Mouse (Mus musculus) CD4-positive, CD25-positive, alpha-beta regulatory T cell, adult 4 months (primary cell): ENCODE results near the gene Ascc1. TPM values are rescaled to one million over a fixed set of nuclear protein-coding genes. Genes with fewer than 3 reads are reported as not detected.

Source experiments
- ATAC-seq: one replicate; pipeline ENCODE4 v1.8.0; 2017
- polyA plus RNA-seq, 2 experiments: library from polyadenylated mRNA; unstranded; fragments of 100-300 nt; shearing (Covaris generic); gene quantifications; one replicate each; pipeline ENCODE4 v1.2.1; 2017

The Ascc1 gene
- polyA plus RNA-seq: 10 to 100 TPM; 57.8 to 61.3 TPM

DNA sequence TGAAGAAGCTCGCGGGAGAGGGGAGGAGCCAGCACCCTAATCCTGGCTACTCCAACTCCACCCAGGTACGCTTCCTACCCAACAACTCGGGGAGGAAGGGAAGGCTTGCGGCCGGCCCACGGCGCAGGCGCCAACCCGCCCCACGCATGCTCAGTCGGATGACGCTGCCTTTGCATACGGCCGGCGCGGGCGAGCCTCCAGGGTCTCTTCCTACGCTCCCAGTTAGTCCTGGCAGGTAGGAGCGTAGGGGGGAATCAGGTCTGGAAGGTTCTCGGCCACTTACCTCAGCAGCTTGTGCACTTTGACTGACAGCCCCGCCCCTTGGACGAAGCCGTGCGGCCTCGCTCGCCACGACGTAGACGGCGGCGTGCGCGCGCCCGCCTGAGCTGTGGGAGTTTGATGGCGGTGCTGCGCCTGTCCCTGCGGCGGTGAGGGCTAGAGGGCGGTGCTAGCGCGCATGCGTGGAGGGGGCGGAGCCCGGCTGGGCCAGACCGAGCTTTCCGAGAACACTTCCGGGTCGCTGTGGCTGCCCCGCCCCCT lies at the start of gene Ascc1, which contains the start of gene Anapc16:
Ascc1 (plus strand) TSS at position 133 of the 540 bp plus-strand sequence.
Anapc16 (minus strand) TSS at position 463 of the 540 bp plus-strand sequence.
- ATAC-seq: peak; percentile 88

DNA sequence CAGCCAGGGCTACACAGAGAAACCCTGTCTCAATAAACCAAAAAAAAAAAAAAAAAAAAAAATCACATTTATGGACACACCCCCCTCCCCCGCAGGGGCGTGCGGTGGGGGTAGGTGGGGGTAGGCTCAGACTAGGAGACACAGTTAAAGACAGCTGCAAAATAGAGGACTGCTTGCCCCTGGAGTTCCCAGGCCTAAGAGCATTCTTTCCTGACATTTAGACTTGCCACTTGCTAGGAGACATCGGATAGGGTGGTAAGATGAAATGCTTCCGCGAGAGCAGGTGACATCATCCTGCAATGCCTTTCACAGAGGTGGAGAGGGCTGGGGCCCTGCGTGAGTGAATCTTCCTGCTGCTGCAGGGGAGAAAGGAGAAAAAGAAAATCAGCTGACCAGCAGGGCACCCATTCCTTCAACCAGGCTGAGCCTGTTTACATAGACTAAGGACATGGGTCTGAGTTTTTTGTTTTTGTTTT lies 49.0 kb upstream of the Ascc1 start:
- peak; percentile 25 for ATAC-seq

GRCm38 (mm10) chr10:59956681-59957080 lies 45.9 kb upstream of the Ascc1 start:
- no peak for ATAC-seq

DNA sequence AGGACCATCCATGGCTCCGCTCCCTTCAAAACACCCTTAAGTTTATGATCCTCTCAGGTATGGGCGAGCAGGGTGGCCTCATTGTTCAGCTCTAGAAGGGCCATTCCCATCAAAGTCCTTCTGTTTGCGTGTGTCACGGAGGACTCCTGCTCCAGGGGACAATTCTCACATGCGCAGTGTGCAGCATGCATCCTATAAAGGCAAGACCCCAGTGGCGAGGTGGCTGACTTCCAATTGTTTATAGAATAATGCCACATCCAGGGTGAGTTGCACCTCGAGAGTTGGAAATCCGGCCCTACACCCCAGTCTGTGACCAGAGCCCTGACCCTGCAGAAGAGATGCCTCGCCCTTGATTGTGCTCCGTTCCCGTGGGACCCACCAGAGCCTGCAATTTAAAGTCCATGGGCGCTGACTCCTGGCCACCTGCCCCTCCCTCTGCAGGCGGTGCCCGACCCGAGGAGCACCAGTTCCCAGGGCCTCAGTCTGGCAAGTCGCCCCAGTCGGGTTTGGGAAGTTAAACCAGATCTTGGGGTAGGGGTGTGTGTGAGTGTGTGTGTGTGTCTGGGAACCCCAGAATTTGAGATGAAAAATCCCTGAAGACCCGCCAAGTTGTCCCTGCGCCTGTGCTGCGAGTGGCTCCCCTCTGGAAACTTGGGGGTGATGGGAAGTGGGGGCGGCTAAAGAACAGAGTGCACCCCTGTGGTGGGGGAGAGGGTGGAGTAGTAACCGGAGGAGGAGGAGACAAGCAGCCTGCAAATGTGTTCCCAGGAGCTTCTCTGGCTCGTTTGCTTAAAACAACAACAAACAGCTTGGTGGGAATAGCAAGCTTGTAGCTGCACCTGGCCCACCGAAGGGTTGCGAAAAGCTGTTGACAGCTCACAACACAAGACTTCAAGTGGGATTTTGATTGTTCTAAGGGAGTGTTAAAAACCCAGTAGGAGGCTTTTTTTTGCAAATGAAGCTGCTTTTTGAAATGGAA lies 45.1 kb upstream of the Ascc1 start:
- ATAC-seq: no peak

DNA sequence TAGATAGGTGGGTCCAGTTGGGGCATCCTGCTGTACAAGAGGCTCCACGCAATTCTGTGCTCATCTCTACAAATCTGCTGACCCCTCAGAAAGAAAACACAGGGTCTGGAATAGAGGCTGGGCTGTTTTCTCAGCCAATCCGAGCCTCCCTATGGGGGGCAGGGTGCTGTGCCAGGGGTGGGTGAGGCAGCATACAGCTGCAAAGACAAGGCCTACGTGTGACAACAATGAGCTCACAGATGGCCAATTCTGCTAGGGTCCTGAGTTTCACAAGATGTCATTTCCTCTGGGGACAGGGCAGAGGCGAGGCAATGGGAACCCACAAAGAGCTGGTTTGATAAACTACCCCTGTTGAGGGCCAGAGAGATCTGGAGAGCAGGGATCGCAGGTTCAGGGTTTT lies 44.1 kb upstream of the Ascc1 start:
- ATAC-seq: no peak

- no peak for ATAC-seq
These were observed 43.1 kb upstream of the Ascc1 start for GRCm38 (mm10) chr10:59959517-59959916.

- ATAC-seq: no peak
These were observed 39.0 kb upstream of the Ascc1 start for GRCm38 (mm10) chr10:59963609-59964008.

DNA sequence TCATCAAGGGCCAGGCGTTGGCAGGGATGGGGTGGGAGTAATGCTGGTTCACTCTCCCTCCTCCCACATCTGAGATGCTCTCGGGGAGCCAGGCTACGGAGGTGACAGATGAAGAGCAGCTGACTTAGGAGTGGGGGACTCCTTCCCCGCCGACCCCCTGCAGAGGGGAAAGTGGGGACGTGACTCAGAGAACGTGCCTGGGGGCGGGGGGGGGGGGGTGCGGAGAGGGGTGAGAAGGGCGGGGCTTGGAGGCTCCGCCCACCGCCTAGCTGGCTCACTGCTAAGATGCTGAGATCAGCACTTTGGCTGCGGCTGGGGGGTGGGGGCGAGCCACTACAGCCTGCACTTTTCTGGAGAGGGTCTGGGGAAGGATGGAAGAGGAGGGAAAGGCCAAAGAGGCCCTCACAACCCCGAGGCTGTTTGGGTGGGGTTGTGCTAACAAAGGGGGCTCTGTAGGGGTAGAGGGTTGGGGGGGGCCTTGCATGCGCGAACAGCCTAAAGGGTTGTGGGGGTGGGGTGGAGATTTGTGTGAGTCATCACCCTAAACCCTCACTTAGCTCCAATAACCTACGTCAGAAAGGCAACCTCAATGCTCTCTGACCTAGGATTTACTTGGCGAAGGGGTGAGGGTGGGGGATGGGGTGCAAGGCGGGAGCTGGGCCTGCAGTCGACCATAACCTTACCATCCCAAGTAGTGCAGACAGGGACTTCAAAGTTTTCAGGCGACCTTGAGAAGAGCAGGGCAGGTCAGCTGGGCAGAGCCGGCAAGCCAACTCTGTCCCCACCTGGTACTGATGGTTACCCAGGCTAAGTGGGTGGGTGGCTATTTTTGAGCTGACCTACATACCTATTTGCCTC lies 37.9 kb upstream of the Ascc1 start:
- peak; percentile 72 for ATAC-seq

DNA sequence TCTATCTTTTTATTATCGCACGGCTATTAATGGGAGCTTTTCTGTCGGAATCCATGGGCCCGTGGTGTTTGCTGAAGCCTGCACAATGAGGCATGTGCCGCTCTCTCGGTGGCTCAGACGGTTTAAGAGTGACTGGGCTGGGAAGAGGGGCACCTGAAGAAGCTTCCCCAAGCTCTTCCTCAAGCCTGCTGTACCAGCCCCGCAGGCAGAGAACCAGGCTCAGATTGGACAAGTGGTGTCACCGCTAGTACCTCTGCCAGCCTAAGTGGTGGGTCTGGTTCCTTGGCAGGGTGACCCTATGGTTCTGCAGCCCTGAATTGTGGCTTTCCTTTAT lies 37.3 kb upstream of the Ascc1 start:
- ATAC-seq: no peak

DNA sequence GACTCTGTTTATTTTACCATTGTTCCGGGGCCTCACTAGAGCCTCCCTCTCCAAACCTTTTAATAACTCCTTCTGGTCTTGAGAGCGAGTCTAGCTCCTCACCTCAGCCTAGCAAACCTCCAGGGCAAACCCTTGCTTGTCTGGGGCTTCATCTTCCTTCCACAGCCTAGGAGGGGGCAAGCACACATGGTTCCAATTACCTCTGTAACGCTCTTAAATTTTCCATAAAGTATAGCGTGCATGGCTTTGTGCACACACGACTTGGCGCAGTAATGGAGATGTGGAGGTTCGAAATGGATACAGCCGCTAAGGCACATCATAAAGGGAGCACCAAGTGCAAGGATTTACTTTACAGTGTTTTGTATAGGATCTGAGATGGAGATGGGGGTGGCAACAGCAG lies 36.8 kb upstream of the Ascc1 start:
- ATAC-seq: no peak

GRCm38 (mm10) chr10:59966743-59967142 lies 35.9 kb upstream of the Ascc1 start:
- no peak for ATAC-seq

DNA sequence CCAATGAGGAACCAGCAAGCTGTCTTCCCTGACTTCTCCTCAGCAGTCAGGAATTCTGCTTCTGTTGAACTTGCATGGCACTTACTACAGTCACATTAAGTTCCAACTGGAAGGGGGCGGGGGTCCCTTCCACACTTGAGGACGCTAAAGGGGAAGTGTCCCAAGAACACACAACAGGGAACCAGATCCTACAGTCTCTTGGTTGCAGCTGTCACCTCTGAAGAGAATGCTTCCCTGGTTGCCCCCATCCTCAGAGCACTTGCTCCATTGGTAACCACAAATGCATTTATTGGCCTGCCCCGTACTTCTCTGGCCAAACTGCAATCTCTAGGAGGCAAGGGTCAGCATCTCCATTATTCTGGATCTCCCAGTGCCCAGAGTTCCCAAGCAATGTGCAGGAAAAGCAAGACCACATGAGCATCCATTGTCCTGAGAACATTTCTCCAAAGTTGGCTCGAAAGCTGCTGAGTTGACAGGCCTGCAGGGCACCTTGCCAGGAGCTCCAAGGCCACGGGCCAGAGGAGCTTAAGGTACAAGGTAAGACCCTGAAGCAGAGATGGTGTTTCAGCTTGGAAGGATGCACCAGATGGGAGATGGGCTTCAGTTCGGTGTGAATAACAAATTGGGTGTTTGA lies 35.2 kb upstream of the Ascc1 start:
- no peak for ATAC-seq

DNA sequence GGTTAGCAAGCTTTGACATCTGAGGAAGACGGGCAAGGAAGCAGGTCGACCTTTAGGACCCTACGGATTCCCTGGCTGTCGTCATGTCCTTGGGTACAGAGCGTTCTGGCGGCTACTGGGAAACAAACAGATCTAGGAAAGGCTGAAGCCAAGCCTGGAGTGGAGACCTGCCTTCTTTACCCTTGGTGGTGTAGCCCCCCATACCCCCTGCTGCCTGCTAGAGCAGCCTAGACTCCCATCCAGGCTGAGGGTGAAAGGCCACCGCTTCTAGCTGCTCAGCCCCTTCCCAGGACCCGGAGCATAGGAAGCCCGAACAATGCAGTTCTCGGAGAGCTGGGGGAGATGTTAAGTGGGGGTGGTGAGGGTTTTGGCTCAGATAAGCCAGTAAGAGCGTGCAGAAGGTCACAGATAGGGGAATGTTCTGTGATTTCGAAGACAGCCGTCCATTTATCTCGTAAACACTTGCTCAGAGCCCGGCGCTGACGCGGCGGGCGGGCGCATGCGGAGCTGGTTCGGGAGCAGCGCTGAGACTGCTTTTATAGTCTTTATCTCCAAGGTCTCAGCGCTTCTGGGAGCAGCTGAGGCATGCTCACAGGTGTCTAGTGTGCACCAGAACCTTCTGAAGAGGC lies 32.7 kb upstream of the Ascc1 start:
- peak; percentile 37 for ATAC-seq

DNA sequence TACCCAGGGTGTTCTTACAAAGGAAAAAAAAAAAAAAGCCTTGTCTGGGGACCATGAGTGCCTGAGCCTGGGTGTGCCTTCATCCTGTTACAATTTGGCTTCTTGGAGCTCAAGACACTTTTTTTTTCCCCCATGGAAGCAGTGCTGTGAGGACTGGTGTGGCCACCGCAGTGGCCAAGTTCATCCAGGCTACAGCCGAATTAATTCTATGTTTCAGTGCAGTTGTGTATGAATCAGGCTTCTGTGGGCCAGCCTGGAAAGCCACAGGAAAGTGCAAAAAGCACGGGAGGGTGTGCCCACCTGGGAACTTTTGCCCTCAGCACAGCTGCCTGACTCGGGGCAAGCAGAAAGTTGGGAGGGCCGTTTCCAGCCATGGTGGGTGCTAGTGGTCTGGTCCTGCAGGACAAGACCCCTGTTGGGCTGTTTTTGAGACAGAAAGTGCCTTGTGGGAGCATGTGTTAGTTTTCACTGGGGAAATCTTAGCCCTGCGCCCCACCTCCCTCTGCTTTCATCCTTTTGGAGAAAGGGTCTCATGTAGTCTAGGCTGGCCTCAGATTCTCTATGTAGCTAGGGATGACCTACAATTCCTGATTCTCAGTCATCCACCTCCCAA lies 32.0 kb upstream of the Ascc1 start:
- ATAC-seq: no peak

GRCm38 (mm10) chr10:59971813-59972212 lies 30.8 kb upstream of the Ascc1 start:
- ATAC-seq: no peak

GRCm38 (mm10) chr10:59972534-59972933 lies 30.1 kb upstream of the Ascc1 start:
- ATAC-seq: no peak

DNA sequence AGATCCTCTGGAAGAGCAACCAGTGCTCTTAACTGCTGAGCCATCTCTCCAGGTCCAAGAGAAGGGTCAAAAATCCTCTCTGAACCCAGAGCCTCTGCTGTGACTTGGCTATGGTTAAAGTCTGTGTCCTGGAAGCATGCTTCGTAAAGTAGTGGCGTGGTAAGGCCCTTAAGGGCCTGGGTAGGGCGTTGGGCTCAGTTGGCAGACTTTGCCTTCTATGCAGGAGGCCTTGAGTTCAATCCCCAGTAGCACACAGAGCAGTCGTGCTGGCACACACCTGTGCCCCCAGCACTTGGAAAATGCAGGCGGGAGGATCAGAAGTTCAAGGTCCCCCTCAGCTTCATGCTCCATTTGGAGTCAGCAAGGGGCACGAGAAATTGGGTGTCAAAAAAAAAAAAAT lies 29.6 kb upstream of the Ascc1 start:
- no peak for ATAC-seq

GRCm38 (mm10) chr10:59973400-59973799 lies 29.2 kb upstream of the Ascc1 start:
- ATAC-seq: no peak

DNA sequence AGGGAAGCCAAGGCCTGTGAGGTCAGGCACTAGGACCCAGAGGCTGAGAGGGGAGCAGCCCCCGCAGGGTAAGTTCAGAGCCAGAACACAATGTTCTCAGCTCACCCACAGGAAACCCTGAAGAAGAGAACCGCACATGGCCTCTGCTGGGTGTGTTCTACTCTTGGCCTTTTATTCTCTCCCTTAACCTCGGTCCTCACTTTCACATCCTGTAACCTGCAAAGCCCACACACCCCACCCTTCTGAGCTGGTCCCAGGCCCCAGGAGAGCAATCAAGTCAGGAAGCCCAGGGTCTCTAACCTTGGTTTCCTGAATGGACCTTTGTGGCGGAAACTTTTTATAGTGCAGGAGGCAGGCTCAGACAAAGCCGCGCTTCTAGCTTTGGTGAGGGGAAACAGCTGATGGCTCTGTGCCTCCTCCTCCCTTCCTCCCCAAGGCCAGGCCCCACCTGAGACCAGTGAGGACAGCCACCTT lies 28.4 kb upstream of the Ascc1 start:
- ATAC-seq: peak; percentile 85

- peak; percentile 27 for ATAC-seq
These were observed 27.8 kb upstream of the Ascc1 start for GRCm38 (mm10) chr10:59974786-59975185.

- no peak for ATAC-seq
These were observed 25.5 kb upstream of the Ascc1 start for GRCm38 (mm10) chr10:59977141-59977540.
